Mouse (Mus musculus): Measurements from ENCODE around the gene Cyp4a12b. TPM values are rescaled to one million over a fixed set of nuclear protein-coding genes. Genes with fewer than 3 reads are reported as not detected.
"Not testable (repeated sequence)": the region's sequence is repeated elsewhere in the genome, so short reads cannot be mapped to it uniquely, and the experiment has no call there.

Cyp4a12b gene
- not detected in 2 replicates for polyA plus RNA-seq (2015; fragmentation: Nextera tagmentation; extraction: Ambion mirVana)

DNA sequence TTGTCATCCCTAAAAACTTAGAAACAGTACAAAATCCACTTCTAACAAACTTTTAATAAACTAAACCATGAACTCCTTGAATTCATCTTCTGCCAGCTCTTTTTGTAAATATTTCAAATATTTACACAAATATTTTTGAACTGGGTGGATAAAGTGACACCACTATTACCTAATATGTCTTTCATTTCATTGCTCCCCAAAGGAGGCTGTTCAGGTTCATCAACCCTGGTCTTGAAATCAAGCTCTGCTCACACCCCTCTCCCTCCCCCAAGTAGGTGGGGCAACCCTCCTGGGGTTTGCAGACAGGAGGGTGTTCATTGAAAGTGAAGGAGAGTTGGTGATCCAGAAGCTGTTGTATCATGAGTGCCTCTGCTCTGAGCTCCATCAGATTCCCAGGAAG lies at the start of gene Cyp4a12b:
Cyp4a12b (plus strand) TSS at position 301 of the 400 bp plus-strand sequence.
- H3K9ac ChIP-seq; H3K4me1 ChIP-seq (replicated peaks); H3K4me3 ChIP-seq; ATAC-seq (ENCODE audit: low read depth); H3K27me3 ChIP-seq; H3K9me3 ChIP-seq; H3K4me2 ChIP-seq; H3K36me3 ChIP-seq; H3K27ac ChIP-seq (replicated peaks): not testable (repeated sequence)

DNA sequence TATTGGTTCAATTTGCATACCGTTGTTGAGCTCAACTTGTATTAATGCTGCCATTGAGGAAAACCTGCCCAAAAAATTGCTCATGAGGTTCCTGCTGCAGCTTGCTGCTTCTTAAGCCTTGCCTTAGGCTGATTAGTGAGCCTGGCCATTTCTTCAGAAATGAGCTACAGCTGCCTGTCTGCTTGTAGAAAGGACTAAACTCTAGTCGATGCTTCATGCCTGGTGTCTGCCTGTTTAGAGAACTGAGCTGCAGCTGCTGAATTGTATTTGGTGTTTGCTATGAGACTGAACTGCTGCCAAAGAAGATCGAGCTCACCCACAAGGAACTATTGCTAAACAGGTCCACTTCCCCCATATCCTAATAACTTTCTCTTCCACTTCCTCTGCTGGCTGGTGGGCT lies 45.8 kb upstream of the Cyp4a12b start:
- H3K4me3 ChIP-seq; H3K36me3 ChIP-seq; H3K27ac ChIP-seq (replicated peaks); ATAC-seq (ENCODE audit: low read depth); H3K9ac ChIP-seq; H3K4me2 ChIP-seq; H3K27me3 ChIP-seq; H3K9me3 ChIP-seq; H3K4me1 ChIP-seq (replicated peaks): not testable (repeated sequence)
- 88% methylated on average over 3 of the region's 3 CpGs for WGBS

DNA sequence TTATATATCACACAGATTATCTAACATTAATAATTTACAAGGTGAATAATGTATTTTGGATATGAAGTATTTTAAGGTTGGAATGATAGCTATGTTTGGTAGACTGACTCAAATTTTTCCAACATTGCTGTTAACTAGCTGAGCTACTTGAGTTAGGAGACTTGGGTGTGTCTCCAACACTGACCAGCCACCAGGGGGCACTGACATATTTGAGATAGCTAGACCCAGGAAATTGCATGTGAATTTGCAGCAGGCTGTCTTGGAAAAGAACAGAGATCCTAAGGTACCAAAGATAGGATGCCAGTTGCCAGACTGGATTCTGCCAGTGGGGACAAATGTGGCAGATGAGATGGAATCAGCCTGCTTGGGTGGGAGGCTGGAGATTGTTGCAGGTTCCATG lies 43.4 kb upstream of the Cyp4a12b start:
- not testable (repeated sequence) for ATAC-seq (ENCODE audit: low read depth); H3K4me1 ChIP-seq (replicated peaks); H3K27ac ChIP-seq (replicated peaks); H3K9ac ChIP-seq; H3K4me2 ChIP-seq; H3K36me3 ChIP-seq; H3K27me3 ChIP-seq; H3K4me3 ChIP-seq; H3K9me3 ChIP-seq

DNA sequence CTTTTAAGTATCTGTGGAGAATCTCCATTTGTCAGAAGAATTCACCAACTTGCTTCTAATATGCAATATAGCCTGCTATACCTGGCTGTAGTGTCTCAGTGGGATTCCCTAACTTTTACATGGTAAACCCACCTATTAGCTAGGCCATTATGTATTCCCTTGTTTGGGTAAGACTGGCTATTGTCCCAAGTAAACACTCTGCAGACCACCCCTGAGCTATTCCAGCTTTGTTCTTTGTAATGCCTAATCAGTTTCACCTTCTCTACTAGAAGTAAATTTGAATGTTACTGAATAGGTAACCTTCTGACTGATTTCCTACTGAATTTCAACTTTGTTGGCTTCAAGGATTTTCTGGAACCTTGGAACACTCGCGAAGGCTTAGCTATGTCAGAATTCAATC lies 15.2 kb upstream of the Cyp4a12b start:
- not testable (repeated sequence) for H3K27me3 ChIP-seq; H3K9me3 ChIP-seq; H3K4me3 ChIP-seq; H3K36me3 ChIP-seq; H3K4me1 ChIP-seq (replicated peaks); ATAC-seq (ENCODE audit: low read depth); H3K4me2 ChIP-seq; H3K9ac ChIP-seq; H3K27ac ChIP-seq (replicated peaks)
- 84% methylated on average over 2 of the region's 2 CpGs for WGBS

DNA sequence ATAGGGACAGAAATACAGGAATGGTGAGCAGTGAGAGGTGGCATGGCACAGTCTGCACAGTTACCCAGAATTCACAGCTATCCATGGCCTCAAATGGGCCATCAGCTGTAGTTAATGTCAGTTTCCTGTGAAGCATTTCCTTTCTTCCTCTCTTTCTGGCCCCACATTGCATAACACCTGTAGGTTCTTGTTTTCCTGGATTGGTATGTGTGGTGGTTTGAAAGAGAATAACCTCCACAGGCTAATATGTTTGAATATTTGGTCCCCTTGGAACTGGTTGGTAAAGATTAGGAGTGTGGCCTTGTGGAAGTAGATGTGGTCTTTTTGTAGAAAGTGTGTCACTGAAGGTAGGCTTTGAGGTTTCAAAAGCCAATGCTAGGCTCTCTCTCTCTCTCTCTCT lies 14.5 kb upstream of the Cyp4a12b start:
- not testable (repeated sequence) for H3K4me3 ChIP-seq; H3K9ac ChIP-seq; ATAC-seq (ENCODE audit: low read depth); H3K4me1 ChIP-seq (replicated peaks); H3K4me2 ChIP-seq; H3K27ac ChIP-seq (replicated peaks); H3K9me3 ChIP-seq; H3K27me3 ChIP-seq; H3K36me3 ChIP-seq

DNA sequence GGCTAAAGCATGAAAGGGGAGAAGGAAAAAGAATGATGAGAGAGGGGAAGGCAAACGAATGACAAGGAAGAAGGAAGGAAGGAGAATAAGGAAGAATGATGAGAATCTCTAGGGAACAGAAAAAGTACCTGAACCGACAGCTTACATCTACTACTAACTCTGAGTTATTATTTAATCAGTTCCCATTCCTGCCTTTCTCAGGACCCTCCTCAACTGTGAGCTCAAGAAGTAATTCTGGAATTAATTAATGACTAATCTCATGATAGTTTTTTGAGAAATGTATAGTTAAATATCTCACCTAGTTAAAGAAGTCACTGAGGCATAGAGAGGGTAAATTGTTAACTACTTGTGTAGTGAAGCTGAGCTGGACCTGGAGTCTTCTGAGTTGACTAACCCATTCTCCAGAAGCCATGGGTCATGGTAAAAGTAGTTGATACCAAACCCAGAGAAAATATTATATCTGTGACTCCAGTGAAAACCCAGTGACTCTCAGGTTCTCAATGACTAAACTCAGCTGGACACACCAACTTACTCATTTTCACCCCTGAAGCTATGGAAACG lies 39.2 kb downstream of the Cyp4a12b start:
- no peak for ATAC-seq (ENCODE audit: low read depth)
- Histone ChIP-seq H3K4me2 (no peak overlapping the region), H3K9ac (no peak overlapping the region), H3K4me1 (replicated peaks) (no peaks in the 10 kb centered on the region), H3K36me3 (no peaks in the 10 kb centered on the region), H3K27me3 (no peaks in the 10 kb centered on the region), H3K4me3 (no peak overlapping the region), H3K27ac (replicated peaks) (no peak overlapping the region), H3K9me3 (no peaks in the 10 kb centered on the region)
- WGBS, result 74% methylated on average over 3 of the region's 3 CpGs

DNA sequence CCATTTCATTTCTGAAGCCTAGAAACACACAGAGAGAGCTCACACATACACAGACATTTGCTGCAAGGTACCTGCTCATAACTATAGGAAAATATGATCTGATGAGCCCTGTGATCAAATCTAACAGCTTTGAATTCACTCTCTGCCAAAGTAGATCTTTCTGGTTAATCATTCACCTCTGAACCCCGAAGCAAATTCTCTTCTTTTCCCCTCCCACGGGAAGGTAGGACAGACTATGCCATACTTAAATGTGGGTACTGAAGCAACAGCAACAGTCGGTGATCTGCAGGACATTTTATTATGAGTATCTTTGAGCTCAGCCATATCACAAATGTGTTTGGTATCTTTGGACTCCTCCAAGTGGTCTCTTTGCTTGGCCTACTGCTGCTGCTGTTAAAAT lies 40.9 kb downstream of the Cyp4a12b start, which contains the start of gene Cyp4a30b:
Cyp4a30b (plus strand) TSS at position 301 of the 400 bp plus-strand sequence.
- no peaks in the 10 kb centered on the region for H3K9me3 ChIP-seq
- WGBS, result 80% methylated on average over 3 of the region's 3 CpGs
- H3K9ac ChIP-seq, result no peak within 1 kb of the TSS
- no peak within 1 kb of the TSS for H3K4me2 ChIP-seq
- no peaks in the 10 kb centered on the region for H3K27me3 ChIP-seq
- no peak for ATAC-seq (ENCODE audit: low read depth)
- H3K27ac ChIP-seq (replicated peaks), result no peak within 1 kb of the TSS
- H3K4me1 ChIP-seq (replicated peaks), result no peaks in the 10 kb centered on the region
- no peaks in the 10 kb centered on the region for H3K36me3 ChIP-seq
- H3K4me3 ChIP-seq, result no peak within 1 kb of the TSS

DNA sequence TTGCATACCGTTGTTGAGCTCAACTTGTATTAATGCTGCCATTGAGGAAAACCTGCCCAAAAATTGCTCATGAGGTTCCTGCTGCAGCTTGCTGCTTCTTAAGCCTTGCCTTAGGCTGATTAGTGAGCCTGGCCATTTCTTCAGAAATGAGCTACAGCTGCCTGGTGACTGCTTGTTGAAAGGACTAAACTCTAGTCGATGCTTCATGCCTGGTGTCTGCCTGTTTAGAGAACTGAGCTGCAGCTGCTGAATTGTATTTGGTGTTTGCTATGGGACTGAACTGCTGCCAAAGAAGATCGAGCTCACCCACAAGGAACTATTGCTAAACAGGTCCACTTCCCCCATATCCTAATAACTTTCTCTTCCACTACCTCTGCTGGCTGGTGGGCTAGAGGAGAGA lies 62.2 kb downstream of the Cyp4a12b start:
- not testable (repeated sequence) for H3K9me3 ChIP-seq; H3K27ac ChIP-seq (replicated peaks); H3K4me2 ChIP-seq; H3K4me1 ChIP-seq (replicated peaks); H3K36me3 ChIP-seq; ATAC-seq (ENCODE audit: low read depth); H3K4me3 ChIP-seq; H3K9ac ChIP-seq; H3K27me3 ChIP-seq
- WGBS, result 91% methylated on average over 3 of the region's 3 CpGs

DNA sequence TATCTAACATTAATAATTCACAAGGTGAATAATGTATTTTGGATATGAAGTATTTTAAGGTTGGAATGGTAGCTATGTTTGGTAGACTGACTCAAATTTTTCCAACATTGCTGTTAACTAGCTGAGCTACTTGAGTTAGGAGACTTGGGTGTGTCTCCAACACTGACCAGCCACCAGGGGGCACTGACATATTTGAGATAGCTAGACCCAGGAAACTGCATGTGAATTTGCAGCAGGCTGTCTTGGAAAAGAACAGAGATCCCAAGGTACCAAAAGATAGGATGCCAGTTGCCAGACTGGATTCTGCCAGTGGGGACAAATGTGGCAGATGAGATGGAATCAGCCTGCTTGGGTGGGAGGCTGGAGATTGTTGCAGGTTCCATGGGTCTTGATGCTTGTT lies 64.6 kb downstream of the Cyp4a12b start:
- H3K4me1 ChIP-seq (replicated peaks); H3K4me3 ChIP-seq; H3K4me2 ChIP-seq; ATAC-seq (ENCODE audit: low read depth); H3K9ac ChIP-seq; H3K36me3 ChIP-seq; H3K27ac ChIP-seq (replicated peaks); H3K9me3 ChIP-seq; H3K27me3 ChIP-seq: not testable (repeated sequence)

DNA sequence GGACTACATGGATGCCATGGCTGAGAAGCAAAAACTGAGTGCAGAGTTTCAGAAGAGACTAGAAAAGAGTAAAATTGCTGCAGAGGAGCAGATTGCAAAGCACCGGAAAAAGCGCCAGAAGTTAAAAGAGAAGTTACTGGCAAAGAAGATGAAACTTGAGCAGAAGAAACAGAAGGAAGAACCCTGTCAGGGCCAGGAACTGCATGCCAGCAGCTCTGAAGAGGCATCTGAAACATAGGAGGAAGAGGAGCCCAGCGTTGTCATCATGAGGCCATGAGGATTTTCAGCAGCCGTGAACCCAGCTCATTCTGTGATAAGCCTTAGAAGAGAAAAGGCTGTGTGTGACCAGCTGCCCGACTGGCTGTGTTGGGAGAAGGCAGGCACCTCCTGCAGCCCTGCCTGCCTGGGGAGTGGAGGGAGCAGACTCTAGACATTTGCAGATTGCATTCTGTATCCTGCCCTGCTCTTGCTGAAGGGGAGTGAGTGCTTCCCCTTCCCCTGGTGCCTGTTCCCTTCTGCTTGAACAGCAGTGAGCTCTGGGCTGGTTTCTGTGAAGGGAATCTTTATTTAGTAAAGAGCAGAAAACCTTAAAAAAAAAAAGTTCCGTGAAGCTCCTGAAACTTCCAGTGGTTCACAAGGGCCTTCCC lies 69.7 kb downstream of the Cyp4a12b start:
- Histone ChIP-seq H3K36me3 (no peaks in the 10 kb centered on the region), H3K27ac (replicated peaks) (no peak overlapping the region), H3K9ac (no peak overlapping the region), H3K4me1 (replicated peaks) (no peaks in the 10 kb centered on the region), H3K4me3 (no peak overlapping the region), H3K9me3 (no peaks in the 10 kb centered on the region), H3K4me2 (no peak overlapping the region), H3K27me3 (no peaks in the 10 kb centered on the region)
- no peak for ATAC-seq (ENCODE audit: low read depth)
- 78% methylated on average over 6 of the region's 6 CpGs for WGBS

Other genes starting within 250 kb of the Cyp4a12b start
- gene Cyp4a29, start 169.5 kb upstream of the Cyp4a12b start, polyA plus RNA-seq (2015; fragmentation: Nextera tagmentation; extraction: Ambion mirVana), result not detected in 2 replicates
- not detected in 2 replicates for gene Cyp4a12a, start 112.6 kb upstream of the Cyp4a12b start, polyA plus RNA-seq (2015; fragmentation: Nextera tagmentation; extraction: Ambion mirVana)
- not detected in 2 replicates for gene Cyp4a30b, start 41.0 kb downstream of the Cyp4a12b start, polyA plus RNA-seq (2015; fragmentation: Nextera tagmentation; extraction: Ambion mirVana)
- gene Cyp4a14, start 84.5 kb downstream of the Cyp4a12b start, polyA plus RNA-seq (2015; fragmentation: Nextera tagmentation; extraction: Ambion mirVana), result not detected in 2 replicates
- gene Cyp4a10, start 106.6 kb downstream of the Cyp4a12b start, polyA plus RNA-seq (2015; fragmentation: Nextera tagmentation; extraction: Ambion mirVana), result not detected in 2 replicates
- not detected in 2 replicates for gene Cyp4a31, start 152.0 kb downstream of the Cyp4a12b start, polyA plus RNA-seq (2015; fragmentation: Nextera tagmentation; extraction: Ambion mirVana)
- not detected in 2 replicates for gene Cyp4a32, start 189.3 kb downstream of the Cyp4a12b start, polyA plus RNA-seq (2015; fragmentation: Nextera tagmentation; extraction: Ambion mirVana)
- gene Cyp4b1, start 236.1 kb downstream of the Cyp4a12b start, polyA plus RNA-seq (2015; fragmentation: Nextera tagmentation; extraction: Ambion mirVana), result 0.32 and 0.39 TPM in 2 replicates

Measured in neural tube, embryonic 13.5 days (tissue).